Mouse (Mus musculus) C2C12 (cell line): ENCODE data around the gene Rhou. TPM values are rescaled to one million over a fixed set of nuclear protein-coding genes. Genes with fewer than 3 reads are reported as not detected.

Experiments used
- H3K27me3 ChIP-seq: one replicate; pipeline ENCODE4 v1.6.1; 2011; ENCODE audit not compliant: control insufficient read depth, insufficient read depth, insufficient read length
- H3K36me3 ChIP-seq: one replicate; pipeline ENCODE4 v1.6.1; 2011; ENCODE audit not compliant: control insufficient read depth, insufficient read depth
- H3K4me3 ChIP-seq: one replicate; pipeline ENCODE4 v1.5.1; 2011; ENCODE audit warnings: mild to moderate bottlenecking, control low read depth; ENCODE audit not compliant: poor library complexity, insufficient read depth, severe bottlenecking
- H3K79me2 ChIP-seq: one replicate; pipeline ENCODE4 v1.6.1; 2011; ENCODE audit not compliant: control insufficient read depth, insufficient read depth
- H3K79me3 ChIP-seq: one replicate; pipeline ENCODE4 v1.6.1; 2011; ENCODE audit warnings: low read depth, control low read depth
- H3ac ChIP-seq: one replicate; pipeline ENCODE3; 2011; ENCODE audit warnings: low read depth; ENCODE audit not compliant: control insufficient read depth, insufficient read length
- CEBPB ChIP-seq: IDR thresholded peaks from one replicate; pipeline ENCODE4 v1.6.1; 2011; ENCODE audit warnings: low read depth, mild to moderate bottlenecking, control low read depth, moderate library complexity
- CTCF ChIP-seq: IDR thresholded peaks from one replicate; pipeline ENCODE4 v1.5.1; 2011; ENCODE audit not compliant: control insufficient read depth, insufficient read depth, insufficient read length
- FOSL1 ChIP-seq: IDR thresholded peaks from one replicate; pipeline ENCODE4 v1.8.0; 2011; ENCODE audit warnings: mild to moderate bottlenecking, low read length; ENCODE audit not compliant: poor library complexity, insufficient read depth, severe bottlenecking
- MAX ChIP-seq: IDR thresholded peaks from one replicate; pipeline ENCODE4 v1.6.1; 2011; ENCODE audit warnings: mild to moderate bottlenecking, control low read depth
- MYOD1 ChIP-seq: IDR thresholded peaks from one replicate; pipeline ENCODE4 v1.6.1; 2011; ENCODE audit warnings: low read depth; ENCODE audit not compliant: control insufficient read depth, insufficient read length
- MYOG ChIP-seq: IDR thresholded peaks from one replicate; pipeline ENCODE4 v1.6.1; 2011; ENCODE audit not compliant: control insufficient read depth, insufficient read length; ENCODE audit errors: extremely low read depth
- USF1 ChIP-seq: IDR thresholded peaks from one replicate; pipeline ENCODE4 v1.6.1; 2011; ENCODE audit warnings: low read depth, mild to moderate bottlenecking, control low read depth, moderate library complexity
- polyA plus RNA-seq: library from polyadenylated mRNA; unstranded; fragments of >200 nt; fragmentation: generic; extraction: Trizol; gene quantifications from one replicate; pipeline ENCODE4 v1.2.1, GENCODE M21; 2012; ENCODE audit warnings: missing spikeins

Rhou gene
- polyA plus RNA-seq, 1 experiment, result 22.7 TPM

GRCm38 (mm10) chr8:123692165-123692962 is 38.6 kb downstream of the Rhou start:
- no peaks in the 10 kb centered on the region for H3K79me2 ChIP-seq
- no peak overlapping the region for H3ac ChIP-seq
- no peaks in the 10 kb centered on the region for H3K27me3 ChIP-seq
- H3K4me3 ChIP-seq, result no peak overlapping the region
- H3K79me3 ChIP-seq, result no peaks in the 10 kb centered on the region
- peak; percentile 96 for TF ChIP-seq FOSL1
- TF ChIP-seq MYOG, result no peak
- TF ChIP-seq CEBPB, result peak; percentile 99
- no peak for TF ChIP-seq CTCF
- peak; percentile 44 for TF ChIP-seq MAX
- no peaks in the 10 kb centered on the region for H3K36me3 ChIP-seq

- no peaks in the 10 kb centered on the region for H3K36me3 ChIP-seq
- no peaks in the 10 kb centered on the region for H3K79me3 ChIP-seq
- H3K27me3 ChIP-seq, result no peaks in the 10 kb centered on the region
- H3ac ChIP-seq, result no peak overlapping the region
- no peak overlapping the region for H3K4me3 ChIP-seq
- H3K79me2 ChIP-seq, result no peaks in the 10 kb centered on the region
- TF ChIP-seq MAX (no peak), USF1 (no peak), MYOG (no peak), CTCF (no peak), MYOD1 (no peak)
These were observed 42.4 kb downstream of the Rhou start for GRCm38 (mm10) chr8:123696167-123696566.

- no peaks in the 10 kb centered on the region for H3K27me3 ChIP-seq
- TF ChIP-seq MYOG (no peak), MYOD1 (no peak), CEBPB (no peak)
- no peaks in the 10 kb centered on the region for H3K36me3 ChIP-seq
- no peak overlapping the region for H3K4me3 ChIP-seq
- H3K79me3 ChIP-seq, result no peaks in the 10 kb centered on the region
- H3K79me2 ChIP-seq, result no peaks in the 10 kb centered on the region
- H3ac ChIP-seq, result no peak overlapping the region
These were observed 43.6 kb downstream of the Rhou start for GRCm38 (mm10) chr8:123697329-123697728.

GRCm38 (mm10) chr8:123700399-123701070 is 46.8 kb downstream of the Rhou start:
- Histone ChIP-seq H3K36me3 (no peaks in the 10 kb centered on the region), H3K79me3 (no peaks in the 10 kb centered on the region), H3K79me2 (no peaks in the 10 kb centered on the region), H3K4me3 (no peak overlapping the region), H3K27me3 (no peaks in the 10 kb centered on the region), H3ac (no peak overlapping the region)
- TF ChIP-seq FOSL1, result no peak
- TF ChIP-seq CTCF, result no peak
- no peak for TF ChIP-seq MYOG
- TF ChIP-seq CEBPB, result no peak
- no peak for TF ChIP-seq USF1
- TF ChIP-seq MAX, result no peak
- TF ChIP-seq MYOD1, result no peak

- Histone ChIP-seq H3K4me3 (no peak overlapping the region), H3K27me3 (no peaks in the 10 kb centered on the region), H3K79me2 (no peaks in the 10 kb centered on the region), H3ac (no peak overlapping the region), H3K79me3 (no peaks in the 10 kb centered on the region), H3K36me3 (no peaks in the 10 kb centered on the region)
- TF ChIP-seq MYOD1 (no peak), MYOG (no peak), CTCF (no peak), USF1 (no peak)
These were observed 48.3 kb downstream of the Rhou start for GRCm38 (mm10) chr8:123701952-123702587.
